Mouse (Mus musculus): ENCODE data around the gene Fam234b. TPM values are rescaled to one million over a fixed set of nuclear protein-coding genes. Genes with fewer than 3 reads are reported as not detected.

Fam234b gene
- polyA plus RNA-seq, 1 experiment = 5.6 TPM

DNA sequence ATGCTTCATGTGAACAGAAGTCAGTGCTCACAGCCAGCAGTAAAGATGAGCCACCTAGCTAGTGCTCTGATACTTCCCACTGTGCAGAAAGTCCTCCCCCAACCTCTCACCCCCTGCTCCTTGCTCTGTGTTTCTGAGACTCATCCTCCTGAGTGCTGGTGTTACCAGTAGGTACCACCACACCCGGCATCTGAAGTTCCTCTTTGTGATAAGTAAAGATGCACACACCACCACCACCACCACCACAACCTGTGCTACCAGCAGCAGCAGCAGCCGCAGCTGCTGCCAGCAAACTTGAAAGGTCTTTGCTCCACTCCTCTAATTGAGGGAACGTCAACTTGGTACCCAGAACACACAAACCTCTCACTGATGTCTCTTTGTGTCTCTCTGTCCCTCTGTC lies 69.4 kb downstream of the Fam234b start:
- DNase-seq (ENCODE audit: low spot score) = no peak

DNA sequence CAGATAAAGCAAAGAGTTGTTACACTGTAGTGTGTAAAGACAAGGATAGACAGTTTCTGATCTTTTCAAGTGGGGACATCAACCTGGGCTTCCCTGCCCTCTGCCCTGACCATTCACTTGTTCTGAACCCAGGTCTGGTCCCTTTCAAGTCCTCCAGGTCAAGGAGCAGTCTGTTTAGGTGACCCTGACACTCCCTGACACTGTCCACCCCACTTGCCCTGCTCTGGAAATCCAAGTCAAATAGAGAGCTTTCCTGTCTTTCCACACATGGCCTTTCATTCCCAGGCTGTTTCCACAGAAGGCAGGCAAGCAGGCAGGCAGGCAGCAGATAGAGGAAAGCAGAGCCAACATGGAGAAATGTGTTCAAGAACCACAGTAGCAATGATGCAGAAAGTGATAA lies 70.6 kb downstream of the Fam234b start:
- no peak for DNase-seq (ENCODE audit: low spot score)

DNA sequence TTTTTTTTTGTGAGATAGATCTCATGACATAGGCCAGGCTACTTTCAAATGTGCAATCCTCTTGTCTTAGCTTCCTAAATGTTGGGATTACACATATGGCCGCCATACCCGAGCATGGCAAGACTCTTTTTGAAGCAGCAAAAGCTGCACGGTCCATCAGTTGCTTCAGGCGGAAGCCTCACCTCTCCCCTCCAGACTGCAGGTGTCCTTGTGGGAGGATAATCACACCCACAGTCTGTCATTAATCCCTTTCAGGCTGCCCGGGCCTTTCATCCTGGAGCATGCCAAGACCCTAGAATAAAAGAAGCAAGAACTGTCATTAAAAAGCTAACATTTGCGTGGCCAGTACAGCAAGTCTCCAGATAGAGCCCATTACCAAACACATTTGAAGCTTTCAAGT lies 71.8 kb downstream of the Fam234b start:
- DNase-seq (ENCODE audit: low spot score) = no peak

DNA sequence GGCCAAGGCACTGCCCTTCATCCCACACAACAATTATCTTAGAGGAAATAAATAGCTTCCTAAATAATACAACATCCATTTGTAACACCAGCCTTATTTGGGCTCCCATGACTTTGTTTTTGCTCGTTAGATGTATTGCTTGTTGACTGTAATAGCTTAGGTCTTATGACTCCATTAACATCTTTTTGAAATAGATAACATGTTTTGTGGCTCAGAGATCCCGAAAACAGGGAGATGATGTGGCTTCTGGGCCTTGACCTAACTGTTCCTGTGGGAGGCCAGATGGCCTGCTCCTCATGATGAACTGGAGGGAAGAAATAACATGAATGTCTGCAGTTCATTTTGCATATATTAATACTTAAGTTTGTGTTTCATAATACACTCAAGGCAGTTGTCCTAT lies 74.0 kb downstream of the Fam234b start:
- no peak for DNase-seq (ENCODE audit: low spot score)

DNA sequence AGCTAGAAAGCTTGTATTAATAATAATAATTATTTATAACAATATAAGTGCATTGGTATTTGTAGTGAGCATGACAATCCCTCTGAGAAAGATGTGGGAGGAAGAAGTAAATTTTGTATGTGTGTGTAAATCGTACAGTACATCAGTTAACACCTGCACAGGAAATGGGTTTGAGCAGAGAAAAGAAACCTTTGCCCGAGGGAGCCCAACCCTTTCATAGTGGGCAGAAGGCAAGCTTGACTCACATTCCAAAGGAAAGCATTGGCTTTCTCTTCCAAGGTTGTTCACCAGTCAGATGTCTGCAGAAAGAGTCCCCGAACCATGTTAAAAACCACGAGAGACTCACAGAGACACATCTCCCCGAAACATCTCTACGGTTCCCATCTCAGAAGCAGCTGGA lies 75.3 kb downstream of the Fam234b start:
- no peak for DNase-seq (ENCODE audit: low spot score)

DNA sequence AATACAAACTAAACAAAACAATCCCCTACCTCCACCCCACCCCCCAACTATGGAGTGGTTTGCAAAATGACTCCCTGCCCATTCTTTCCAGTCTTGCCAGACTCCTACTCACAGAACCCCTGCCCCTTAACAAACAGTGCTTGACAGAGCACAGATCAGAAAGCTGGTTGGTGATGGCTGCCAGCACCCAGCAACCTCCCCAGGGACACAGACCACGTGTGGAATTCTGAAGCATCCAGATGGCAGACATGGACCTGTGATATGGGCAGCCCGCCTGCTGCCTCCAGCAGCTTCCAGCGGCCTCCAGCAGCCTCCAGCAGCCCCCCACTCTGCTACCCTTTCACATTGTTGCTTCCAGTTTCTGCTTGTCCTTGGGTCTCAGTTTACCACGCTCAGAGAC lies 77.5 kb downstream of the Fam234b start:
- no peak for DNase-seq (ENCODE audit: low spot score)

DNA sequence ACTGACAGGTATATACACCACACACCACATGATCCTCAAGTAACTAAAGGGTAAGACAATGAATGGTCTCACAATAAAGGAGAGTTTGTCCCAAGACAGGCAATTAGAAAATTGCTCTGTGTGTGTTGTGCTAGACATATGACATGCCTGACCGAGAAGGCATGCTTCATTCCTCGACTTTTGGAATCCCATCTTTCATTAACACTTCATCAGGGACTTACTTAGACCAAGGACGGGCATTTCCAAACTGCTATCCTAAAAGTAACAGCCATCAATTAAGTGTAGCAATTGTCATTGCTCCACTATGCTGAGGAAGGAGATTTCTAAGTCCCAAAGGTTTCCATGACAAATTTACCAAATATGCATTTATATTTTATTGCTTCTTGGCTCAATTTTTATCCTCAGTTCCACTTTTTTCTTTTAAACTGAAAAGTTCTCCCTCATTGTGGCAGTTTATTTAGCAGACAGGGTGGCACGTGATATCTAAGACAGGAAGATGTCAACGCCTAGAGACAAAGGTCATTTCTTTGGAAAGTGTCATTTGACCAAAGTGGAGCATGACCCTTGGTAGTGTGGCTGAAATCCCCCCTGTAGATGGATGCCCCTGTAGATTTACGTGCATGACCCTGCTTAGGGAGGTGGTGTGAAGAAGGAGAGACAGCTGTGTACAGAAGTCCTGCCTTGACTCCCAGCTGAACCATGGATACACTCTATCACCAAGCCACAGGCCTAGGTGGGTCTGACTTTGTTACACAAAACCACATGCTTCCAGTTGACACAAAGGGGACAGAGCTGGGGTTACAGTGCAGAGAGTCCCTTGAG lies 78.9 kb downstream of the Fam234b start:
- no peak for DNase-seq (ENCODE audit: low spot score)

DNA sequence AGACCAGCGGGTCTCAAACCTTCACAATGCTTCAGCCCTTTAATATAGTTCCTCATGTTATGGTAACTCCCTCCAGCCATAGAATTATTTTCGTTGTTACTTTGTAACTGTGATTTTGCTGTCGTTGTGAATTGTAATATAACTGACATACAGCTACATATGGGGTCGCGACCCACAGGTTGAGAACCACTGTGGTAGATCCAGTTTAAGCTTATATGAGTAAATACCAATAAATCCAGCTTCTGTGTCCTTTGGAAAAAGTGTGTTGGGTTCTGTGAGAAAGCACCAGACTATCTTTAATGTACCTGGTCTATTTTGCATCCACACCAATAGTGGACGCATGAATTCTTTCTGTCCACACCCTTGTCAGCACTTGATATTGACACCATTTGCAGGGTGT lies 80.5 kb downstream of the Fam234b start:
- no peak for DNase-seq (ENCODE audit: low spot score)

DNA sequence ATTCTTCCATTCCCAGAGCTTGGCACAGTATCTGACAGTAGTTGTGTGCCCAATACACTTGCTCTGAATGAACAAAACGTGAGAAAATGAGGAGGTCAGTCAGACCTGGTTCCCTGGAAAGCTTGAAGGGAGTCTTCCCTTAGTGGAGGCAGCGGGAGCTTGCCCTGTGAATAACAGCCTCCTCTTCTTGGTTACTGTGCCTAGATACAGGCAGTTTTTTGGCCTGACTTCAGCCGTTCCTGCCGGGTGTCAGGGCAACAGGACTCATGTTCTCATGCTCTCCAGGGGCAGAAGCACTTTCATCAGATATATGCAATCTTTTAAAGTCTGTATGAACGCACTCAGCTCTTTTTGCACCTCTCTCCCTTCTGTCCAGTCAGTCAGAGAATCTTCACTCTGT lies 81.5 kb downstream of the Fam234b start:
- DNase-seq (ENCODE audit: low spot score) = no peak

DNA sequence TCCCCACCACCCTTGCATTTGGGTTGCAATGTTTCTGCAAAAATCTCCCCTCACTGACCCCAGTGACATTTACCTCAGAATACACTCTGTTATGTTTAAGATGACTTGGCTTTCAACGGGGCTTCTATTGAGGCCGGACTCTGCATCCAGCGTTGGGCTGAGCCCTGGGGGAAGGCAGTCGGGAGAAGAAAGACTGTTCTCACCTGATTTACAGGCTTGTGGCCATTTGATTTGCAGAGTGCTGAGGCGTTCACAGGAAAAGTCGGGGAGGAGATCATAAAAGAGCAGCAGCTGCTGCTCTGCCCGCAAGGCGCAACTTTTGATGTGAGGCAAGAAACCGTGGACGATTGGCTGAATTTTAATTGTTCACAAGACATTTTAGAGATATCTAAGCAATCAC lies 82.1 kb downstream of the Fam234b start:
- no peak for DNase-seq (ENCODE audit: low spot score)

DNA sequence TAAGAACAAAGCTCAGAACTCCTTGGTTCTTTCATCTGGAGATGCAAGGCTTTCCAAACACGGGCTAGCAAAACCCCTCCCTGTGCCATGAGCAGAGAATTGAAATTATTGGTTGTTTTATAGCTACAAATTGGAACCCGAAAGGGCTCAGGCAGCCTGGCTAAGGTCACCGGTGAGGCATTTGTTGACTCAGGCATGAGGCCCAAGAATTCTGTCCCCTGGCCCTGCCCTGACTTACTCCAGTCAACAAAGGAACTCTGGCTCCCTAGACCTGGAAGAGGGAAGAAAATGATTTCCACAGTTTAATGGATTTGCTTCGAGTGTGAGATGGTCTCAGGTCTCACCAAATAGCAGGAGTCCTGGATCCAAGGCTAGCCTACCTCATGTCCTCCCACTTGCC lies 94.6 kb downstream of the Fam234b start:
- DNase-seq (ENCODE audit: low spot score) = no peak

DNA sequence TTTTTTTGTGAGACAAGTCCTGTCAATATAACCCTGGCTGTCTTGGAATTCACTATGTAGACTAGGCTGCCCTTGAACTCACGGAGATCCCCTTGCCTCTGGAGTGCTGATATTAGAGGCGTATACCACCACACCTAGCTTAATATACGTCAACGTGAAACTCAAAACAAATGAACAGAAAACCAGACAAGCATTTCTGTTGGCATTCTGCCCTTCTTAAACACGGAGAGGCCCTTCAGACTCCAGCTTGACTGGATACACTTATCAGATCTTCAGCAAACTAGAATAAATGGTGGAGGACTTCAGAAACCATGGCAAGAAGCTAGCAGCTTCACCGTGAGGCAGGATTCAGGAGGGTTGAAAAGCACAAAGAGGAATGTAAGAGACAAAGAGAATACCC lies 96.4 kb downstream of the Fam234b start:
- no peak for DNase-seq (ENCODE audit: low spot score)

Other genes starting within 250 kb of the Fam234b start
- 1.9 TPM in 2 replicates for gene Apold1, start 216.3 kb upstream of the Fam234b start, polyA plus RNA-seq (2012; rRNA removed)
- gene Ddx47, start 186.4 kb upstream of the Fam234b start, polyA plus RNA-seq (2012; rRNA removed) = 80.2 and 86.4 TPM in 2 replicates
- 2.0 and 3.5 TPM in 2 replicates for gene Gprc5a, start 132.3 kb upstream of the Fam234b start, polyA plus RNA-seq (2012; rRNA removed)
- gene Gprc5d, start 79.7 kb upstream of the Fam234b start, polyA plus RNA-seq (2012; rRNA removed) = 0.07 TPM in 2 replicates
- 40.7 and 41.8 TPM in 2 replicates for gene Hebp1, start within 50 bp of the Fam234b start, polyA plus RNA-seq (2012; rRNA removed)
- 0.06 and 0.21 TPM in 2 replicates for gene Gsg1, start 56.4 kb downstream of the Fam234b start, polyA plus RNA-seq (2012; rRNA removed)
- gene Pbp2, start 112.4 kb downstream of the Fam234b start, polyA plus RNA-seq (2012; rRNA removed) = 0.41 and 0.52 TPM in 2 replicates
- 102 and 112 TPM in 2 replicates for gene Emp1, start 164.6 kb downstream of the Fam234b start, polyA plus RNA-seq (2012; rRNA removed)

Measured in urinary bladder, adult 2 months (tissue).